Mouse (Mus musculus) heart, embryonic 15.5 days (tissue): ENCODE data around the gene Cdx2. TPM values are rescaled to one million over a fixed set of nuclear protein-coding genes. Genes with fewer than 3 reads are reported as not detected.

Experiments
- ATAC-seq: fragments of 200-750 bp; cut with Nextera tagmentation; replicated peaks from 2 replicates; pipeline ENCODE4 v1.8.0; 2017; ENCODE audit warnings: low read depth, moderate TSS enrichment; ENCODE audit not compliant: insufficient number of reproducible peaks, insufficient read depth, low FRiP score
- H3K27ac ChIP-seq: fragments of 300-500 bp; sonication (generic); 2 replicates; pipeline ENCODE4 v1.5.1; 2015; ENCODE audit warnings: mild to moderate bottlenecking, inconsistent platforms
- H3K27me3 ChIP-seq: fragments of 300-500 bp; sonication (generic); 2 replicates; pipeline ENCODE4 v1.6.1; 2015; ENCODE audit warnings: inconsistent platforms
- H3K36me3 ChIP-seq: fragments of 300-500 bp; sonication (generic); 2 replicates; pipeline ENCODE4 v1.6.1; 2015; ENCODE audit warnings: mild to moderate bottlenecking, inconsistent platforms
- H3K4me1 ChIP-seq: fragments of 300-500 bp; sonication (generic); replicated peaks from 2 replicates; pipeline ENCODE4 v1.6.1; 2015; ENCODE audit warnings: inconsistent platforms
- H3K4me2 ChIP-seq: fragments of 300-500 bp; sonication (generic); 2 replicates; pipeline ENCODE4 v1.6.1; 2015; ENCODE audit warnings: inconsistent platforms, mild to moderate bottlenecking, moderate library complexity
- H3K4me3 ChIP-seq: fragments of 300-500 bp; sonication (generic); 2 replicates; pipeline ENCODE4 v1.5.1; 2015; ENCODE audit warnings: mild to moderate bottlenecking, inconsistent platforms
- H3K9ac ChIP-seq: fragments of 300-500 bp; sonication (generic); 2 replicates; pipeline ENCODE4 v1.6.1; 2015; ENCODE audit warnings: mild to moderate bottlenecking, inconsistent platforms
- H3K9me3 ChIP-seq: fragments of 300-500 bp; sonication (generic); replicated peaks from 2 replicates; pipeline ENCODE4 v1.6.1; 2016; ENCODE audit warnings: inconsistent platforms
- WGBS: fragments of 180-500 bp; shearing (Covaris S2); methylation state at CpG from one replicate; pipeline ENCODE4 v1.1.7; 2015; ENCODE audit warnings: mixed read lengths; 5-methylcytosine and 5-hydroxymethylcytosine counted together
- polyA plus RNA-seq: library from polyadenylated mRNA; unstranded; fragments of >200 nt; fragmentation: Nextera tagmentation; extraction: Ambion mirVana; gene quantifications from 2 replicates; pipeline ENCODE4 v1.2.1, GENCODE M21; 2015

The Cdx2 gene
- not detected in 2 replicates for polyA plus RNA-seq

- H3K4me3 ChIP-seq: peak within 1 kb of the TSS; percentile 18; the same call in 1 of the 2 replicates
- ATAC-seq: no peak
- no peak within 1 kb of the TSS for H3K27ac ChIP-seq
- peaks cover 25% of the 10 kb centered on the region for H3K4me1 ChIP-seq
- H3K9me3 ChIP-seq: no peaks in the 10 kb centered on the region
- H3K27me3 ChIP-seq: peaks cover 100% of the 10 kb centered on the region
- no peak within 1 kb of the TSS for H3K9ac ChIP-seq
- under 1% methylated on average over 61 of the region's 63 CpGs for whole genome bisulfite sequencing
- H3K36me3 ChIP-seq: no peaks in the 10 kb centered on the region
- peak within 1 kb of the TSS; percentile 31; the same call in 1 of the 2 replicates for H3K4me2 ChIP-seq
Measured at GRCm38 (mm10) chr5:147306638-147307397, at the start of gene Cdx2. Gene Cdx2 (minus strand): TSS chr5:147307270.

DNA sequence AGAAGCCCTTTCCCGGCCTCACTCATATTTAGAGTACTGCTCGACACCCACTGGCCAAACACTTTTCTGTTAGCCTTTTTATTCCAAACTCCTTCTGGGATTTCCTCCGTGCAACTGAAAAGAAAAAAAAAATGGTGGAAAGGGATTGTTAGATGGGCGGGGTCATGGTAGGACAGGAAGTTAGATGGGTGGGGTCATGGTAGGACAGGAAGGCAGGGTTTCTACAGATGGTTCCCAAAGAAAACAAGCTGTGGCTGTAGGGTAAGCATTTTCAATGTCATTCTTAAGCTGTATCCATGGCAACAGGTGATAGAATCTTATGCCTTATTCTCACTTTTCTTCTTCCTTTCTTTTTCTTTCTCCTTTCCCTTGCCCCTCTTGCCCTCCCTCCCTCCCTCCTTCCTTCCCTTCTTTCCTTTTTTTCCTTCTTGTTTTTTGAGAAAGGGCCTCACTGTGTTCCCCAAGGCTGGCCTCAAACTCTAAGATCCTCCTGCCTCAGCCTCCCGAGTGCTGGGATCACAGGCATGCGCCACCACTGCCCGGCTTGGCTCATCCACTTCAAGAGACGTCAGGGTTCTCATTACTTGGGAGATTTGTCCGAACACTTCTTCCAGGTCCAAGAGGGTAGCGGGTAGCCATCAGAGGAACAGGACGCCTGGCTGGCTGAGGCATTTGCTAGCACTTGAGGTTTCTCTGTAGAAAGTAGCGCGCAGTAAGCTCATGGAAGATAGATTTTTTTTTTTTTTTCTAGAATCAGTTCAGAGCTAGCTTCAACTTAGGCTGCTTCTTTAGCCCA, 49.4 kb upstream of the Cdx2 start:
- no peak overlapping the region for H3K4me3 ChIP-seq
- H3K9me3 ChIP-seq: no peaks in the 10 kb centered on the region
- H3K27me3 ChIP-seq: no peaks in the 10 kb centered on the region; the same call in 1 of the 2 replicates
- H3K36me3 ChIP-seq: no peaks in the 10 kb centered on the region
- H3K4me2 ChIP-seq: no peak overlapping the region
- ATAC-seq: no peak
- H3K27ac ChIP-seq: no peak overlapping the region
- 89% methylated on average over 13 of the region's 13 CpGs for WGBS
- H3K4me1 ChIP-seq: no peaks in the 10 kb centered on the region
- no peak overlapping the region for H3K9ac ChIP-seq

DNA sequence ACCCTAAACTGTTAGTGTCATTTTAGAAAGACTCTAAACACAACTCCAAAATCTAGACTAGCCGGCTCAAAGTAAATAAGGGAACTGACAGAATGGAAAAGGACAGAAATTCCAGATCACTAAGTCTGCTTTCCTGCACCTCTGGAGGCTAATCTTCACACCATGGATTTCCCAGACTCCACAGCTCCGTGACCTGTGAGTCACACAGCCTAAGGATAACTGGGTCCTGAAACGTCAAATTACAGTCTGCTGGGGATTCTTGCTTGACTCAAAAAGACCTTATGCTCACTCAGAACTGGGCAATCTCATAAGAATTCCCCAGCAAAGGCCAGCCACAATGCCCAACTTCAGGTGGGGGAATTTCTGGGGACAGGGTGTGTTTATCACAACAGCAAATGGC, 48.7 kb upstream of the Cdx2 start:
- no peaks in the 10 kb centered on the region for H3K4me1 ChIP-seq
- no peak overlapping the region for H3K4me3 ChIP-seq
- H3K27ac ChIP-seq: no peak overlapping the region
- no peaks in the 10 kb centered on the region for H3K36me3 ChIP-seq
- 64% methylated on average over 3 of the region's 3 CpGs for WGBS
- no peaks in the 10 kb centered on the region; the same call in 1 of the 2 replicates for H3K27me3 ChIP-seq
- no peak for ATAC-seq
- H3K9ac ChIP-seq: no peak overlapping the region
- H3K4me2 ChIP-seq: no peak overlapping the region
- no peaks in the 10 kb centered on the region for H3K9me3 ChIP-seq

DNA sequence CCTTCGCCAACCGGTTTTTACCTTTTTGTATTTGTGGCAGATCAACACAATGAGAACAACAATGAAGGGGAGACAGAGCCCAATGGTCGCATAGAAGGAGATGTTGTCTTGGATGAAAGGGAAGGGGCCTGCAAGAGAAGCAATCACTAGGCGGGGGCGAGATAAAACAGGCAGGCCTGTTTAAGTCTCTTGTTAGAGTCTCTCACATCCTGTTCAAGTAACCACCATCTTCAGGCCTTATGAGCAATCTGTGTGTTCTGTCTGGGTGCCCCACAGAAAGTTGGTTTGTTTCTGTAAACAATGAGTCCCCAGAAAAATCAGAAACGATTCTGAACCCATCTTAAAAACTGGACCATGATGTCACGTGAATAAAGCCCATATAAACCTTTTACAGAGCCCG, 47.9 kb upstream of the Cdx2 start:
- H3K4me2 ChIP-seq: no peak overlapping the region

GRCm38 (mm10) chr5:147354161-147354780, 47.2 kb upstream of the Cdx2 start:
- no peak for ATAC-seq
- no peak overlapping the region for H3K4me2 ChIP-seq
- H3K4me3 ChIP-seq: no peak overlapping the region
- H3K9me3 ChIP-seq: no peaks in the 10 kb centered on the region
- WGBS: 58% methylated on average over 17 of the region's 17 CpGs
- H3K9ac ChIP-seq: no peak overlapping the region
- no peaks in the 10 kb centered on the region; the same call in 1 of the 2 replicates for H3K27me3 ChIP-seq
- no peaks in the 10 kb centered on the region for H3K4me1 ChIP-seq
- no peaks in the 10 kb centered on the region for H3K36me3 ChIP-seq
- no peak overlapping the region for H3K27ac ChIP-seq

More for the DNA sequence above, 47.9 kb upstream of the Cdx2 start:
- H3K27ac ChIP-seq: no peak overlapping the region
- no peaks in the 10 kb centered on the region for H3K36me3 ChIP-seq
- no peak overlapping the region for H3K9ac ChIP-seq
- WGBS: 77% methylated on average over 8 of the region's 8 CpGs
- H3K9me3 ChIP-seq: no peaks in the 10 kb centered on the region
- no peaks in the 10 kb centered on the region; the same call in 1 of the 2 replicates for H3K27me3 ChIP-seq
- H3K4me1 ChIP-seq: no peaks in the 10 kb centered on the region
- no peak overlapping the region for H3K4me3 ChIP-seq
- no peak for ATAC-seq

GRCm38 (mm10) chr5:147351931-147352330, 44.9 kb upstream of the Cdx2 start:
- Histone ChIP-seq H3K36me3 (no peaks in the 10 kb centered on the region), H3K9me3 (no peaks in the 10 kb centered on the region), H3K9ac (no peak overlapping the region), H3K27me3 (no peaks in the 10 kb centered on the region; the same call in 1 of the 2 replicates), H3K4me2 (no peak overlapping the region), H3K4me3 (no peak overlapping the region), H3K27ac (no peak overlapping the region), H3K4me1 (no peaks in the 10 kb centered on the region)
- 80% methylated on average over 8 of the region's 8 CpGs for WGBS
- ATAC-seq: no peak

DNA sequence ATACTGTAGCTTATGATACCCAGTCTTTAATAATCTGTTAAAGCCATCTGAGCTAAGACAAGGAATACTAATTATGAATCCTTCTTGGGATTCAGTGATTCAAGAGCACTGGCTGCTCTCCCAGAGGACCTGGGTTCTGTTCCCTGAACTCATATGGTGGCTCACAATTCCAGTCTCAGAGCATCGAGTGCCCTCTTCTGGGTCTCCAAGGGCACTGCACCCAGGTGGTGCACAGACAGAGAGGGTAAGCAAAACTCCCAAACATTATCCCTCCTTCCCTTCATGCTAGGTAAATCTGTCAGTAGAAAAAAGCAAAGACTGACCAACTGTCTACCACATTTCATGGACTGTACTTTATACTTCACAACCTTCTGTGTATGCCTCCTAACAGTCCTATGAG, 38.9 kb upstream of the Cdx2 start:
- Histone ChIP-seq H3K4me2 (no peak overlapping the region), H3K27ac (no peak overlapping the region)
- 67% methylated on average over 1 of the region's 1 CpGs for WGBS

GRCm38 (mm10) chr5:147343904-147344303, 36.8 kb upstream of the Cdx2 start:
- H3K9me3 ChIP-seq: no peaks in the 10 kb centered on the region
- WGBS: 85% methylated on average over 10 of the region's 10 CpGs
- no peak overlapping the region for H3K4me2 ChIP-seq
- H3K4me1 ChIP-seq: no peaks in the 10 kb centered on the region
- H3K9ac ChIP-seq: no peak overlapping the region
- H3K4me3 ChIP-seq: no peak overlapping the region
- no peak overlapping the region for H3K27ac ChIP-seq
- no peaks in the 10 kb centered on the region for H3K36me3 ChIP-seq
- no peak for ATAC-seq
- no peaks in the 10 kb centered on the region for H3K27me3 ChIP-seq

More for the DNA sequence above, 38.9 kb upstream of the Cdx2 start:
- ATAC-seq: no peak
- no peaks in the 10 kb centered on the region for H3K9me3 ChIP-seq
- H3K27me3 ChIP-seq: no peaks in the 10 kb centered on the region
- H3K4me3 ChIP-seq: no peak overlapping the region
- H3K4me1 ChIP-seq: no peaks in the 10 kb centered on the region
- no peaks in the 10 kb centered on the region for H3K36me3 ChIP-seq
- H3K9ac ChIP-seq: no peak overlapping the region

- ATAC-seq: no peak
- 82% methylated on average over 6 of the region's 6 CpGs for WGBS
- no peaks in the 10 kb centered on the region for H3K27me3 ChIP-seq
- H3K36me3 ChIP-seq: no peaks in the 10 kb centered on the region
- H3K4me3 ChIP-seq: no peak overlapping the region
- H3K27ac ChIP-seq: no peak overlapping the region
- H3K9ac ChIP-seq: no peak overlapping the region
- H3K4me2 ChIP-seq: no peak overlapping the region
- H3K9me3 ChIP-seq: no peaks in the 10 kb centered on the region
- no peaks in the 10 kb centered on the region for H3K4me1 ChIP-seq
Measured at GRCm38 (mm10) chr5:147342901-147343300, 35.8 kb upstream of the Cdx2 start.

GRCm38 (mm10) chr5:147340741-147341414, 33.8 kb upstream of the Cdx2 start:
- no peak overlapping the region for H3K4me3 ChIP-seq
- ATAC-seq: no peak
- no peaks in the 10 kb centered on the region for H3K27me3 ChIP-seq
- H3K4me1 ChIP-seq: no peaks in the 10 kb centered on the region
- H3K9me3 ChIP-seq: no peaks in the 10 kb centered on the region
- no peak overlapping the region for H3K27ac ChIP-seq
- no peaks in the 10 kb centered on the region for H3K36me3 ChIP-seq
- WGBS: 53% methylated on average over 13 of the region's 13 CpGs
- no peak overlapping the region for H3K4me2 ChIP-seq
- no peak overlapping the region for H3K9ac ChIP-seq

DNA sequence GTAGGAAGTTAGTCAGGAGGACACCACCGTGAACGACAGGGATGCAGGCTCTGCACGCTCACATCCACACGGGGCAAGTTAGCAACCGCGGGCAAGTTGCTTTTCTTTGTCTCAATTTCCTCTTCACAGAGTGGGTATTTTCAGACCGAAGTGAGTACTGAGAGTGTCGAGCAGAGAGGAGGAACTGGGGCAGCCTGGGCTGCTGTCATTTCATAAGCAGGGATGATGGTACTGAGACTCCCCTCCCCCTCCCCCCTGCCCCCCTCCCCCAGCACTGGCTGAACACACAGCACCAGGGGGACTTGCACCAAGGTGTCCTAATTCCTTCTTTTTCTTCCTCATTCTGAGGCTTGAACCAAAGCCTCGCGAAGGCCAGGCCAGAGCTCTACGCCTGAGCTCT, 32.5 kb upstream of the Cdx2 start:
- Histone ChIP-seq H3K27me3 (no peaks in the 10 kb centered on the region), H3K4me2 (no peak overlapping the region), H3K4me1 (no peaks in the 10 kb centered on the region), H3K27ac (no peak overlapping the region), H3K4me3 (no peak overlapping the region), H3K9ac (no peak overlapping the region), H3K9me3 (no peaks in the 10 kb centered on the region), H3K36me3 (no peaks in the 10 kb centered on the region)
- WGBS: 75% methylated on average over 11 of the region's 11 CpGs
- no peak for ATAC-seq
